10 mouse cellular contexts compared by ENCODE assay signal in the genomic region with DNA sequence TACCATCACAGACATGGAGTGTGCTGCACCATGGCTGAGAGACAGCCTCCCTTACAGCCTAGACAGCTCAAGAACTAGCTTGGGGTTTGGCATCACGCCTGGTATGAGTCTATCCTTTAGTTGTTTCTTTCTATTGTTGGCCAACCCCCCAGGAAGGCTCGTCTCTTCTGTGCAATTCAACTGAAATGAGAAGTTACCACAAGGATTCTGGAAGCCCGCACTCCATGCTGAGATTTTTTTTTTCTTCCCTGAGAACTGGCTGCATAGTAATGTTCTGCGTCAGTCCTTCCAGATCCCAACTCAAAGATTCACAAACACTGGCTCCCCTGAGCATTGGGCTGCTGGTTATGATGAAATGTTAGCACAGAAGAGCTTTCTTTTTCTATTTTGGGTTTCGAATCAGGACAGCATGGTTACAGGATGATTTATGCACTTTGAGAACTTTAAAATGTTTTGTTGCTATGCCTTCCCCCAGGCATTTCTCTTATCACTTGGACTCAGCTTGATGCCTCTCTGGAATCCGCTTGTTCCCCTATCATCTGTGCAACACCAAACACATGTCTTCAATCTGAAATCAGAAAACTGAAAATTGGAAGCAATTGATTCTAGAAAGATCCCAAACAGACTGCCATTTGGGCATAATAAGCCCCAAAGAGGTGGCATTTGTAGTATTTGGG. TPM values are rescaled to one million over a fixed set of nuclear protein-coding genes. Genes with fewer than 3 reads are reported as not detected.
DNase-seq lines count a peak whose midpoint lies in the region; ATAC-seq and TF ChIP-seq lines count a peak whose summit lies in the region.
"Had no signal": no experiment of that assay in that cellular context is flagged by ENCODE, and none has a peak within 500 bp of the region (broad histone marks: within the 10 kb centered on the region; RNA-seq: fewer than 3 reads in every experiment).

No protein-coding gene starts in this region.

- WGBS in kidney, embryonic 14.5 days = 75% methylated on average over 6 of the region's 6 CpGs
- 81% methylated on average over 6 of the region's 6 CpGs for WGBS in kidney, embryonic 16.5 days

- no peak overlapping the region for H3K4me2 ChIP-seq in kidney, embryonic 14.5 days (replicated peaks; ENCODE audit: low read depth, low read length)
- no peak overlapping the region for H3K4me2 ChIP-seq in kidney, embryonic 16.5 days (replicated peaks; ENCODE audit: low read depth, low read length)
- H3K4me2 ChIP-seq: liver, embryonic 11.5 days had no signal

- TF ChIP-seq POLR2A in embryonic fibroblast, embryonic 13.5 days (IDR thresholded peaks at IDR 0.05; ENCODE audit: low read depth, low read length) = 0 out of 2 replicates have a peak, but pooled peaks have one; percentile 7

- H3K4me3 ChIP-seq in kidney, embryonic 14.5 days (ENCODE audit: low read length) = no peak overlapping the region
- H3K4me3 ChIP-seq in embryonic fibroblast, embryonic 13.5 days (ENCODE audit: insufficient read depth, low read length) = no peak overlapping the region
- H3K4me3 ChIP-seq in kidney, embryonic 16.5 days (ENCODE audit: low read length) = no peak overlapping the region

- intact Hi-C loops in heart, postnatal 25 days (cut with DNase I) = no loop called here

- no peak overlapping the region for H3K27ac ChIP-seq in kidney, embryonic 14.5 days (ENCODE audit: low read depth, low read length)
- H3K27ac ChIP-seq in embryonic fibroblast, embryonic 13.5 days (ENCODE audit: insufficient read depth, low read length) = peak overlapping the region; percentile 92
- H3K27ac ChIP-seq in kidney, embryonic 16.5 days (ENCODE audit: low read length) = no peak overlapping the region

- no peaks in the 10 kb centered on the region for H3K9me3 ChIP-seq in kidney, embryonic 14.5 days (ENCODE audit: control insufficient read depth, low read length)
- no peaks in the 10 kb centered on the region for H3K9me3 ChIP-seq in kidney, embryonic 16.5 days (ENCODE audit: low read length)

- no peaks in the 10 kb centered on the region for H3K27me3 ChIP-seq in kidney, embryonic 14.5 days (ENCODE audit: control insufficient read depth, insufficient read depth, low read length)
- no peaks in the 10 kb centered on the region for H3K27me3 ChIP-seq in kidney, embryonic 16.5 days (ENCODE audit: insufficient read depth, low read length)

- peak; percentile 3 for DNase-seq in kidney, postnatal 14 days
- peak; percentile 96 for DNase-seq in Muller cell, postnatal 12 days (ENCODE audit: inconsistent ontology term)
- peak; percentile 31 for DNase-seq in heart, postnatal 25 days (ENCODE audit: low spot score)
- no peak for DNase-seq in frontal cortex, adult 2 months (ENCODE audit: extremely low spot score in 1 of 2, low spot score in 1 of 2)
- no peak for DNase-seq in spleen, adult 18-20 months
- DNase-seq: retina, postnatal 1 day had no signal

- no peak for TF ChIP-seq CTCF in embryonic fibroblast, embryonic 13.5 days (IDR thresholded peaks at IDR 0.05; ENCODE audit: borderline replicate concordance, insufficient read depth, low read length)

- H3K36me3 ChIP-seq in kidney, embryonic 14.5 days (ENCODE audit: control insufficient read depth, insufficient read depth, low read length) = no peaks in the 10 kb centered on the region
- H3K36me3 ChIP-seq in kidney, embryonic 16.5 days (ENCODE audit: insufficient read depth, low read length) = no peaks in the 10 kb centered on the region

- H3K9ac ChIP-seq in kidney, embryonic 14.5 days (ENCODE audit: low read depth, low read length) = no peak overlapping the region
- no peak overlapping the region for H3K9ac ChIP-seq in kidney, embryonic 16.5 days (replicated peaks; ENCODE audit: low read length)

- no peaks in the 10 kb centered on the region for H3K4me1 ChIP-seq in kidney, embryonic 14.5 days (ENCODE audit: control insufficient read depth, insufficient read depth, low read length)
- H3K4me1 ChIP-seq in embryonic fibroblast, embryonic 13.5 days (ENCODE audit: control insufficient read depth, insufficient read depth, low read length) = peaks cover 11% of the 10 kb centered on the region
- no peaks in the 10 kb centered on the region for H3K4me1 ChIP-seq in kidney, embryonic 16.5 days (ENCODE audit: insufficient read depth, low read length)

- no peak for ATAC-seq in kidney, embryonic 14.5 days (ENCODE audit: low FRiP score, low TSS enrichment)
- ATAC-seq in kidney, embryonic 16.5 days (ENCODE audit: low FRiP score, low TSS enrichment) = no peak

RNA-seq across cellular contexts. Expression of a gene that starts 29.7 kb away (rescaled TPM):
- 8.7 and 16.6 TPM in 2 replicates for polyA plus RNA-seq in kidney, embryonic 14.5 days (2014; fragmentation: Nextera tagmentation; extraction: Ambion mirVana)
- 849 and 1,178 TPM in 2 replicates for polyA plus RNA-seq in embryonic fibroblast, embryonic 13.5 days (2011; ENCODE audit: insufficient read length, low read depth, missing spikeins)
- 1 to 10 TPM; 1.0 TPM for total RNA-seq in heart, postnatal 25 days (2021)
- polyA plus RNA-seq in frontal cortex, adult 2 months (2012; rRNA removed) = 3.0 and 3.7 TPM in 2 replicates
- polyA plus RNA-seq in kidney, embryonic 16.5 days (2015; fragmentation: Nextera tagmentation; extraction: Ambion mirVana) = 21.6 and 23.1 TPM in 2 replicates

Comparison
In these comparisons a context has a peak if more than half of its experiments do, and no peak if none do; other contexts are left out.
1. DNase-seq: peak in kidney, postnatal 14 days (single experiment), Muller cell, postnatal 12 days (single experiment) and heart, postnatal 25 days (single experiment); none in frontal cortex, adult 2 months (0 of 2) and spleen, adult 18-20 months (0 of 2).
2. RNA of a gene that starts 29.7 kb away (polyA plus RNA-seq): 849 to 1,178 TPM in embryonic fibroblast, embryonic 13.5 days; 21.6 to 23.1 TPM in kidney, embryonic 16.5 days, 8.7 to 16.6 TPM in kidney, embryonic 14.5 days and 3.0 to 3.7 TPM in frontal cortex, adult 2 months; every median in the first group is over 10 times any median in the second.